Mouse (Mus musculus) lung, embryonic 14.5 days (tissue): ENCODE results near the gene Gpc6. TPM values are rescaled to one million over a fixed set of nuclear protein-coding genes. Genes with fewer than 3 reads are reported as not detected.

Source experiments
- ATAC-seq: fragments of 200-750 bp; cut with Nextera tagmentation; 2 replicates; pipeline ENCODE4 v1.8.0; 2017; ENCODE audit warnings: mild to moderate bottlenecking, moderate TSS enrichment, moderate library complexity; ENCODE audit not compliant: insufficient read depth
- DNase-seq: peaks from one replicate; pipeline ENCODE4 v3.0.0-alpha.2; 2015
- H3K27ac ChIP-seq: fragments of 300-500 bp; sonication (generic); 2 replicates; pipeline ENCODE4 v1.5.1; 2014; ENCODE audit warnings: low read depth, mild to moderate bottlenecking, moderate library complexity
- H3K27me3 ChIP-seq: fragments of 300-500 bp; sonication (generic); 2 replicates; pipeline ENCODE4 v1.6.1; 2014; ENCODE audit warnings: low read length, control low read depth; ENCODE audit not compliant: insufficient read depth
- H3K36me3 ChIP-seq: fragments of 300-500 bp; sonication (generic); 2 replicates; pipeline ENCODE4 v1.6.1; 2014; ENCODE audit warnings: control low read depth; ENCODE audit not compliant: insufficient read depth
- H3K4me1 ChIP-seq: fragments of 300-500 bp; sonication (generic); 2 replicates; pipeline ENCODE4 v1.6.1; 2014; ENCODE audit warnings: antibody characterized with exemption, control low read depth; ENCODE audit not compliant: insufficient read depth
- H3K4me2 ChIP-seq: fragments of 300-500 bp; sonication (generic); 2 replicates; pipeline ENCODE4 v1.6.1; 2014; ENCODE audit warnings: mild to moderate bottlenecking
- H3K4me3 ChIP-seq: fragments of 300-500 bp; sonication (generic); 2 replicates; pipeline ENCODE4 v1.5.1; 2014; ENCODE audit warnings: low read depth, low read length
- H3K9ac ChIP-seq: fragments of 300-500 bp; sonication (generic); 2 replicates; pipeline ENCODE4 v1.6.1; 2014
- H3K9me3 ChIP-seq: fragments of 300-500 bp; sonication (generic); 2 replicates; pipeline ENCODE4 v1.6.1; 2016; ENCODE audit warnings: low read depth, low read length, control low read depth
- CTCF ChIP-seq: IDR thresholded peaks from 2 replicates; pipeline ENCODE4 v1.5.1; 2016; ENCODE audit warnings: antibody characterized with exemption, low read depth
- WGBS: fragments of 180-500 bp; shearing (Covaris S2); extraction: QIAGEN DNeasy Blood & Tissue Kit; methylation state at CpG from one replicate; pipeline ENCODE4 v1.1.7; 2014; 5-methylcytosine and 5-hydroxymethylcytosine counted together
- polyA plus RNA-seq: library from polyadenylated mRNA; unstranded; fragments of >200 nt; fragmentation: Nextera tagmentation; extraction: Ambion mirVana; gene quantifications from 2 replicates; pipeline ENCODE4 v1.2.1, GENCODE M21; 2014

The Gpc6 gene
- polyA plus RNA-seq, 1 experiment from 2014 or later, result 38.9 TPM

GRCm38 (mm10) chr14:116981711-116982110, 56.6 kb downstream of the Gpc6 start:
- TF ChIP-seq CTCF, result no peak
- 0 out of 2 replicates have a peak, but pooled peaks cover 11% of the 10 kb centered on the region for H3K4me1 ChIP-seq
- H3K9ac ChIP-seq, result no peak overlapping the region
- DNase-seq (no peak), ATAC-seq (no peak)
- WGBS, result 85% methylated on average over 4 of the region's 4 CpGs
- H3K4me3 ChIP-seq, result no peak overlapping the region
- no peaks in the 10 kb centered on the region for H3K27me3 ChIP-seq
- no peak overlapping the region for H3K4me2 ChIP-seq
- H3K9me3 ChIP-seq, result no peaks in the 10 kb centered on the region
- H3K36me3 ChIP-seq, result no peaks in the 10 kb centered on the region
- no peak overlapping the region for H3K27ac ChIP-seq

DNA sequence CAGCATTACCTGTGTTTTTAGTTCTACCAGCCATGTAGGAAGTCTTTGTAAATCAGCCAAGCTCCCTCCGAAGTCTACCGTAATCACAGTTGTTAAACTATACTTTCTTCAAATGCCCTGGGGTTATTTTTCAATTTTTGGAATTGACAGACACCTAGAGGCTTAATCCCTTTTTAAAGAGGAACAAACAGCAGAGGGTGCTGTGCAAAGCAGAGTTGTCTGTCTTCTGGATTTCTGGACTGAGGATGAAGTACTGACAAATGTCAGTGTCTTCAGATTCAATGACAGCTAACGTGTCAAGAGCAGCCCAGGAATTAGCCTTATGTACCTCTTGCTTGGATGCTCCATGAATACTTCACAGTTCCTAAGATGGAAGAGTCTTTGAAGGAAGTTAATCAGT, 62.2 kb downstream of the Gpc6 start:
- WGBS, result 83% methylated on average over 3 of the region's 3 CpGs
- no peaks in the 10 kb centered on the region for H3K4me1 ChIP-seq

GRCm38 (mm10) chr14:117000376-117000775, 75.3 kb downstream of the Gpc6 start:
- no peak for TF ChIP-seq CTCF
- no peak for DNase-seq
- 76% methylated on average over 1 of the region's 1 CpGs for WGBS
- H3K4me3 ChIP-seq, result no peak overlapping the region
- no peak for ATAC-seq
- H3K9ac ChIP-seq, result no peak overlapping the region
- no peak overlapping the region for H3K4me2 ChIP-seq
- H3K27ac ChIP-seq, result no peak overlapping the region
- no peaks in the 10 kb centered on the region for H3K4me1 ChIP-seq
- H3K27me3 ChIP-seq, result no peaks in the 10 kb centered on the region
- no peaks in the 10 kb centered on the region for H3K36me3 ChIP-seq
- no peaks in the 10 kb centered on the region for H3K9me3 ChIP-seq

More for the DNA sequence above, 62.2 kb downstream of the Gpc6 start:
- Histone ChIP-seq H3K27me3 (no peaks in the 10 kb centered on the region), H3K9me3 (no peaks in the 10 kb centered on the region), H3K4me3 (no peak overlapping the region), H3K36me3 (no peaks in the 10 kb centered on the region), H3K27ac (no peak overlapping the region), H3K9ac (no peak overlapping the region), H3K4me2 (no peak overlapping the region)
- no peak for ATAC-seq
- no peak for TF ChIP-seq CTCF
- DNase-seq, result no peak

- Histone ChIP-seq H3K36me3 (no peaks in the 10 kb centered on the region), H3K9ac (no peak overlapping the region), H3K27me3 (no peaks in the 10 kb centered on the region), H3K4me1 (no peaks in the 10 kb centered on the region), H3K4me2 (no peak overlapping the region), H3K4me3 (no peak overlapping the region), H3K9me3 (no peaks in the 10 kb centered on the region), H3K27ac (no peak overlapping the region)
- WGBS, result 65% methylated on average over 8 of the region's 8 CpGs
- no peak; the same call in 1 of the 2 replicates for ATAC-seq
- no peak for TF ChIP-seq CTCF
- no peak for DNase-seq
These were observed 77.2 kb downstream of the Gpc6 start for GRCm38 (mm10) chr14:117002313-117002712.

DNA sequence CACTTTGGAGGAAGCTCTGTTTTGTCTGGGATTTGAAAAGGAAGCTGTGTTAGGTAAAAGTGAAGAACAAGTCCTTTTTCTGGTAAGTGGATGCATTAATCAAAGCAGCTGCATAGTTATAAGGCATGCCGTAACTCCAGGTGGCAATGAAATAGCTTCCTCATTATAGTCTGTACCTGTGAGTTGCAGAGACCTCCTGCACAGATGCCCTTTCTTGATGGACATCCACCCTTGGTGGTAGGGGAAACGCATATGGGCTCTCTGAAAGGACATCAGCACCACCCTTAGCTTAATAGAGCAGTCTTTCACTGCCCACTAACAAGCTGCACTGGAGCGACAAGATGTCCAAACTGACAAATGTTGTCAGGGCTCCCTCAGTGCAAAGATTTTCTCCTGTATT, 83.7 kb downstream of the Gpc6 start:
- ATAC-seq (no peak), DNase-seq (no peak)
- no peak overlapping the region for H3K9ac ChIP-seq
- no peaks in the 10 kb centered on the region for H3K9me3 ChIP-seq
- no peak for TF ChIP-seq CTCF
- no peaks in the 10 kb centered on the region for H3K4me1 ChIP-seq
- H3K36me3 ChIP-seq, result no peaks in the 10 kb centered on the region
- no peaks in the 10 kb centered on the region for H3K27me3 ChIP-seq
- 73% methylated on average over 3 of the region's 3 CpGs for WGBS
- no peak overlapping the region for H3K27ac ChIP-seq
- no peak overlapping the region for H3K4me3 ChIP-seq
- H3K4me2 ChIP-seq, result no peak overlapping the region

DNA sequence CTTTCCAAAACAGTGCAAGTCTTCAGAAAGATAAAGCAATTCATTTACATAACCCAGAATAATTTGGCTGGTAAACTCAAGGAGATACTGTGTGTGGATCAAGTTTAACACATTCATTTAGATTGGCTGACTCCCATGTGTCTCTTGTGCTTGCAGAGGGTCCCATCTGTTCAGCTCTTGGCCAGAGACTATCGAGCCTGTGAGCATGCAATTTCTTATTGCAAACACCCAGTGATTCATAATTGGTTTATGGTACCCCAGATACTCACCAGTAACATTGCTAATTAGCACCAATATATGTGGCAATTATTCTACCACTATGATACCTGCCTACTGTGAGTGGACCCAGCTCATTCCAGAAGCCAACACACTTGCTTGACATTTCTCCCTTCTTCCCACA, 87.9 kb downstream of the Gpc6 start:
- Histone ChIP-seq H3K9me3 (no peaks in the 10 kb centered on the region), H3K9ac (no peak overlapping the region), H3K27ac (no peak overlapping the region), H3K4me1 (no peaks in the 10 kb centered on the region), H3K36me3 (no peaks in the 10 kb centered on the region), H3K27me3 (no peaks in the 10 kb centered on the region), H3K4me2 (no peak overlapping the region), H3K4me3 (no peak overlapping the region)
- no peak for TF ChIP-seq CTCF
- WGBS, result 86% methylated on average over 1 of the region's 1 CpGs
- DNase-seq (no peak), ATAC-seq (no peak)

DNA sequence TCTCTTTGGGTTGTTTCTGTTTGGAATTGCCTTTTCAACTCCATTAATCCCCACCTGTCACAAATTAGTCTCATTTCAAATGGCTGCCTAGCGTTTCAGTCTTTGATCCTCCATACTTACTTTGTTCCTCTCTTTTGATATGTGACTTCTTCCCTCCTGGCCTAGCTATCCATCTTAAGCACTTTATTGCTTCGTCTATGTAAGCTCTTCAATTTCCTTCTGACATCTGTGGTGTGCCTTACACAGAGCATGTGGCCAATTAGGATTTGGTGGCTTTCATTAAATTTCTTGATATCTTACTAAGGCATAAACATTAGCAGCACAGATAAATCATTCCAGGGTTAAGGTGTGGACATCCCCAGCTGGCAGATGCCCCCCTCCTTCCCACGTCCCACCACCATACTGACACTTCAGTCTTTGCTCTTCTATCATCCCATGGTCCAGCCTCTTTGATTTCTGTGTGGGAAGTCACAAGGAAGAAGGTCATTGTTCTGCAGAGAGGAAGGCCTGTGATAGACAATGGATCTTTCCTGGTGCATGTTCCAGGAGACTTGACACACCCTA, 88.5 kb downstream of the Gpc6 start:
- 43% methylated on average over 3 of the region's 3 CpGs for WGBS
- no peaks in the 10 kb centered on the region for H3K36me3 ChIP-seq
- H3K27me3 ChIP-seq, result no peaks in the 10 kb centered on the region
- no peak overlapping the region for H3K27ac ChIP-seq
- no peak overlapping the region for H3K4me2 ChIP-seq
- no peak for DNase-seq
- no peaks in the 10 kb centered on the region for H3K9me3 ChIP-seq
- ATAC-seq, result no peak
- no peak overlapping the region for H3K9ac ChIP-seq
- H3K4me1 ChIP-seq, result no peaks in the 10 kb centered on the region
- no peak for TF ChIP-seq CTCF
- no peak overlapping the region for H3K4me3 ChIP-seq
